Mouse (Mus musculus) lung, embryonic 14.5 days (tissue): ENCODE results near the gene Glo1. TPM values are rescaled to one million over a fixed set of nuclear protein-coding genes. Genes with fewer than 3 reads are reported as not detected.

ENCODE experiments used
- ATAC-seq: fragments of 200-750 bp; cut with Nextera tagmentation; 2 replicates; pipeline ENCODE4 v1.8.0; 2017; ENCODE audit warnings: mild to moderate bottlenecking, moderate TSS enrichment, moderate library complexity; ENCODE audit not compliant: insufficient read depth
- DNase-seq: peaks from one replicate; pipeline ENCODE4 v3.0.0-alpha.2; 2015
- H3K27ac ChIP-seq: fragments of 300-500 bp; sonication (generic); 2 replicates; pipeline ENCODE4 v1.5.1; 2014; ENCODE audit warnings: low read depth, mild to moderate bottlenecking, moderate library complexity
- H3K27me3 ChIP-seq: fragments of 300-500 bp; sonication (generic); 2 replicates; pipeline ENCODE4 v1.6.1; 2014; ENCODE audit warnings: low read length, control low read depth; ENCODE audit not compliant: insufficient read depth
- H3K36me3 ChIP-seq: fragments of 300-500 bp; sonication (generic); 2 replicates; pipeline ENCODE4 v1.6.1; 2014; ENCODE audit warnings: control low read depth; ENCODE audit not compliant: insufficient read depth
- H3K4me1 ChIP-seq: fragments of 300-500 bp; sonication (generic); 2 replicates; pipeline ENCODE4 v1.6.1; 2014; ENCODE audit warnings: antibody characterized with exemption, control low read depth; ENCODE audit not compliant: insufficient read depth
- H3K4me2 ChIP-seq: fragments of 300-500 bp; sonication (generic); 2 replicates; pipeline ENCODE4 v1.6.1; 2014; ENCODE audit warnings: mild to moderate bottlenecking
- H3K4me3 ChIP-seq: fragments of 300-500 bp; sonication (generic); 2 replicates; pipeline ENCODE4 v1.5.1; 2014; ENCODE audit warnings: low read depth, low read length
- H3K9ac ChIP-seq: fragments of 300-500 bp; sonication (generic); 2 replicates; pipeline ENCODE4 v1.6.1; 2014
- H3K9me3 ChIP-seq: fragments of 300-500 bp; sonication (generic); 2 replicates; pipeline ENCODE4 v1.6.1; 2016; ENCODE audit warnings: low read depth, low read length, control low read depth
- CTCF ChIP-seq: IDR thresholded peaks from 2 replicates; pipeline ENCODE4 v1.5.1; 2016; ENCODE audit warnings: antibody characterized with exemption, low read depth
- WGBS: fragments of 180-500 bp; shearing (Covaris S2); extraction: QIAGEN DNeasy Blood & Tissue Kit; methylation state at CpG from one replicate; pipeline ENCODE4 v1.1.7; 2014; 5-methylcytosine and 5-hydroxymethylcytosine counted together
- polyA plus RNA-seq: library from polyadenylated mRNA; unstranded; fragments of >200 nt; fragmentation: Nextera tagmentation; extraction: Ambion mirVana; gene quantifications from 2 replicates; pipeline ENCODE4 v1.2.1, GENCODE M21; 2014

The Glo1 gene
- polyA plus RNA-seq, 1 experiment from 2014 or later = 234 TPM

- Histone ChIP-seq H3K9me3 (no peaks in the 10 kb centered on the region), H3K4me3 (no peak overlapping the region), H3K36me3 (no peaks in the 10 kb centered on the region), H3K27me3 (no peaks in the 10 kb centered on the region), H3K27ac (peak overlapping the region; percentile 42; the same call in 1 of the 2 replicates), H3K4me2 (no peak overlapping the region), H3K9ac (no peak overlapping the region), H3K4me1 (peaks cover 4% of the 10 kb centered on the region; the same call in 1 of the 2 replicates)
- ATAC-seq (peak; percentile 63), DNase-seq (peak; percentile 57)
- 18% methylated on average over 8 of the region's 8 CpGs for WGBS
- TF ChIP-seq CTCF = no peak
These were observed 87.6 kb downstream of the Glo1 start for GRCm38 (mm10) chr17:30539098-30539497.

GRCm38 (mm10) chr17:30536651-30537050 is 90.0 kb downstream of the Glo1 start:
- no peak for TF ChIP-seq CTCF
- no peak for ATAC-seq
- no peak overlapping the region for H3K9ac ChIP-seq
- no peak overlapping the region for H3K4me3 ChIP-seq
- no peak overlapping the region for H3K4me2 ChIP-seq
- H3K9me3 ChIP-seq = no peaks in the 10 kb centered on the region
- H3K36me3 ChIP-seq = no peaks in the 10 kb centered on the region
- H3K27me3 ChIP-seq = no peaks in the 10 kb centered on the region
- WGBS = 57% methylated on average over 5 of the region's 5 CpGs
- no peak overlapping the region for H3K27ac ChIP-seq
- no peak for DNase-seq
- H3K4me1 ChIP-seq = peaks cover 4% of the 10 kb centered on the region; the same call in 1 of the 2 replicates

Other genes with a start within 250 kb of the Glo1 start
- gene Btbd9, start 50.4 kb downstream of the Glo1 start, polyA plus RNA-seq = 50.9 and 51.8 TPM in 2 replicates
- 4.4 and 4.7 TPM in 2 replicates for gene Dnah8, start 2.5 kb downstream of the Glo1 start, polyA plus RNA-seq